7 mouse cellular contexts compared by ENCODE assay signal in the genomic region with DNA sequence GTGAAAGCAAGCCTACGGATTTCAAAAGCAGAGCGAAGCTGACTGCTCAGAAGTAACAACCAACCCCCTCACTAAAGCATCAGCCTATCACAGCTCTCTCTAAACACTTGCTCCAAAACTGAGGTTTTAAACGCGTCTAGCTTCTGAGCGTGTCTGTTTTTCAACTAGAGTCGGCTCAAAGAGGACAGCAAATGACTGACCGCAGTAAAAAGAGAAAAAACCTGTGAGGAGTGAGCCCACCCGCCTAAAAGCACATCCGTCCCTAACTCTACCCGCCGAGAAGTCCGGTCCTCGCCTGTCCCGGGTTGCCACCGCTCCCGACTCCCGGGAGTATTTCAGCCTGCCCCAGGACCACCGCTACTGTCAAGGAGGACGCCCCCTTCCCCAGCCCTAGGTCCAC. TPM values are rescaled to one million over a fixed set of nuclear protein-coding genes. Genes with fewer than 3 reads are reported as not detected.
DNase-seq lines count a peak whose midpoint lies in the region; ATAC-seq and TF ChIP-seq lines count a peak whose summit lies in the region.

No protein-coding gene starts in this region.

- ATAC-seq in embryonic facial prominence, embryonic 12.5 days (ENCODE audit: insufficient number of reproducible peaks, insufficient read depth, low FRiP score, low TSS enrichment) = peak; percentile 24
- ATAC-seq in limb, embryonic 12.5 days (ENCODE audit: insufficient number of reproducible peaks, insufficient read depth, low FRiP score, low TSS enrichment, low read depth) = 0 out of 2 replicates have a peak, but pooled peaks have one; percentile 2

- H3K9me3 ChIP-seq in embryonic facial prominence, embryonic 12.5 days = no peaks in the 10 kb centered on the region
- no peaks in the 10 kb centered on the region for H3K9me3 ChIP-seq in limb, embryonic 12.5 days

- WGBS in lung, adult 2 months = under 1% methylated on average over 19 of the region's 19 CpGs
- 0% methylated on average over 19 of the region's 19 CpGs for WGBS in embryonic facial prominence, embryonic 12.5 days
- WGBS in limb, embryonic 12.5 days = under 1% methylated on average over 19 of the region's 19 CpGs
- under 1% methylated on average over 19 of the region's 19 CpGs for WGBS in small intestine, adult 2 months

- peak overlapping the region; percentile 69 for H3K9ac ChIP-seq in embryonic facial prominence, embryonic 12.5 days
- peak overlapping the region; percentile 72 for H3K9ac ChIP-seq in limb, embryonic 12.5 days (replicated peaks)

- no peak for TF ChIP-seq POLR2A in lung, adult 2 months (IDR thresholded peaks at IDR 0.05; ENCODE audit: borderline replicate concordance, extremely low read depth, low read depth, low read length)
- TF ChIP-seq POLR2A in small intestine, adult 2 months (IDR thresholded peaks at IDR 0.05; ENCODE audit: low read depth, low read length) = no peak

- no peaks in the 10 kb centered on the region for H3K27me3 ChIP-seq in embryonic facial prominence, embryonic 12.5 days
- H3K27me3 ChIP-seq in limb, embryonic 12.5 days = no peaks in the 10 kb centered on the region; the same call in 1 of the 2 replicates
- no peaks in the 10 kb centered on the region for H3K27me3 ChIP-seq in small intestine, adult 2 months (ENCODE audit: control insufficient read depth, insufficient read depth, low read length)

- peak overlapping the region; percentile 90 for H3K4me3 ChIP-seq in lung, adult 2 months (replicated peaks; ENCODE audit: extremely low read depth, low read depth, low read length)
- peak overlapping the region; percentile 83 for H3K4me3 ChIP-seq in embryonic facial prominence, embryonic 12.5 days
- peak overlapping the region; percentile 79 for H3K4me3 ChIP-seq in limb, embryonic 12.5 days (replicated peaks)
- peak overlapping the region; percentile 67 for H3K4me3 ChIP-seq in small intestine, adult 2 months (ENCODE audit: low read depth, low read length)

- H3K4me2 ChIP-seq in embryonic facial prominence, embryonic 12.5 days (replicated peaks) = peak overlapping the region; percentile 76
- H3K4me2 ChIP-seq in limb, embryonic 12.5 days = peak overlapping the region; percentile 87

- TF ChIP-seq CTCF in lung, adult 2 months (IDR thresholded peaks at IDR 0.05; ENCODE audit: insufficient read depth, low read length) = no peak
- TF ChIP-seq CTCF in small intestine, adult 2 months (IDR thresholded peaks at IDR 0.05; ENCODE audit: extremely low read depth, insufficient read length, insufficient replicate concordance, low read depth, low read length) = no peak

- no peaks in the 10 kb centered on the region for H3K36me3 ChIP-seq in embryonic facial prominence, embryonic 12.5 days
- peaks cover 6% of the 10 kb centered on the region; the same call in 1 of the 2 replicates for H3K36me3 ChIP-seq in limb, embryonic 12.5 days
- no peaks in the 10 kb centered on the region for H3K36me3 ChIP-seq in small intestine, adult 2 months (ENCODE audit: control insufficient read depth, insufficient read depth, low read length)

- H3K4me1 ChIP-seq in lung, adult 2 months (ENCODE audit: control insufficient read depth, insufficient read depth, low read length) = no peaks in the 10 kb centered on the region
- H3K4me1 ChIP-seq in embryonic facial prominence, embryonic 12.5 days = 0 out of 2 replicates have a peak, but pooled peaks cover 3% of the 10 kb centered on the region
- peaks cover 15% of the 10 kb centered on the region; the same call in 1 of the 2 replicates for H3K4me1 ChIP-seq in limb, embryonic 12.5 days (replicated peaks)
- no peaks in the 10 kb centered on the region for H3K4me1 ChIP-seq in small intestine, adult 2 months (ENCODE audit: control insufficient read depth, insufficient read depth, insufficient read length, low read length)

- H3K27ac ChIP-seq in embryonic facial prominence, embryonic 12.5 days = peak overlapping the region; percentile 57; the same call in 1 of the 2 replicates
- peak overlapping the region; percentile 84 for H3K27ac ChIP-seq in limb, embryonic 12.5 days
- no peak overlapping the region for H3K27ac ChIP-seq in small intestine, adult 2 months (ENCODE audit: insufficient read depth, low read depth, low read length)

- DNase-seq in lung, adult 2 months = no peak
- no peak for DNase-seq in lung, postnatal 14 days
- peak; percentile 53 for DNase-seq in R1 (ENCODE audit: low read depth, low spot score)
- no peak for DNase-seq in spleen, adult 18-20 months

RNA-seq across cellular contexts. Expression of a gene that starts 0.6 kb away (rescaled TPM):
- 5.7 and 7.3 TPM in 2 replicates for polyA plus RNA-seq in lung, adult 2 months (2012; rRNA removed)
- 12.9 and 13.9 TPM in 2 replicates for polyA plus RNA-seq in embryonic facial prominence, embryonic 12.5 days (2016; fragmentation: Nextera tagmentation; extraction: Ambion mirVana)
- polyA plus RNA-seq in limb, embryonic 12.5 days (2016; fragmentation: Nextera tagmentation; extraction: Ambion mirVana) = 15.1 and 15.8 TPM in 2 replicates
- polyA plus RNA-seq in small intestine, adult 2 months (2012; rRNA removed) = 2.0 and 2.4 TPM in 2 replicates

RNA-seq across cellular contexts. Expression of a gene that starts 8.5 kb away (rescaled TPM):
- not detected in 2 replicates for polyA plus RNA-seq in lung, adult 2 months (2012; rRNA removed)
- polyA plus RNA-seq in embryonic facial prominence, embryonic 12.5 days (2016; fragmentation: Nextera tagmentation; extraction: Ambion mirVana) = not detected in 2 replicates
- polyA plus RNA-seq in limb, embryonic 12.5 days (2016; fragmentation: Nextera tagmentation; extraction: Ambion mirVana) = not detected in 2 replicates
- polyA plus RNA-seq in small intestine, adult 2 months (2012; rRNA removed) = not detected in 2 replicates

RNA-seq across cellular contexts. Expression of a gene that starts 47.2 kb away (rescaled TPM):
- polyA plus RNA-seq in lung, adult 2 months (2012; rRNA removed) = 15.2 and 15.4 TPM in 2 replicates
- polyA plus RNA-seq in embryonic facial prominence, embryonic 12.5 days (2016; fragmentation: Nextera tagmentation; extraction: Ambion mirVana) = 18.8 and 19.3 TPM in 2 replicates
- polyA plus RNA-seq in limb, embryonic 12.5 days (2016; fragmentation: Nextera tagmentation; extraction: Ambion mirVana) = 12.8 and 13.7 TPM in 2 replicates
- 2.0 and 2.2 TPM in 2 replicates for polyA plus RNA-seq in small intestine, adult 2 months (2012; rRNA removed)
